Mouse (Mus musculus) testis, adult 2 months (tissue): Measurements from ENCODE around the gene Arsg. TPM values are rescaled to one million over a fixed set of nuclear protein-coding genes. Genes with fewer than 3 reads are reported as not detected.
A peak's percentile ranks its signal among the peaks of the same experiment; 100 is the strongest.

Experiments
- H3K27ac ChIP-seq: fragments of 200-500 bp; 2 replicates; pipeline ENCODE4 v1.5.1; 2012; ENCODE audit warnings: low read depth, low read length; ENCODE audit not compliant: control insufficient read depth, insufficient read depth
- H3K27me3 ChIP-seq: fragments of 200-500 bp; 2 replicates; pipeline ENCODE4 v1.6.1; 2012; ENCODE audit warnings: mild to moderate bottlenecking, low read length, moderate library complexity; ENCODE audit not compliant: control insufficient read depth, insufficient read depth
- H3K36me3 ChIP-seq: fragments of 200-500 bp; 2 replicates; pipeline ENCODE4 v1.6.1; 2012; ENCODE audit warnings: mild to moderate bottlenecking, low read length; ENCODE audit not compliant: control insufficient read depth, insufficient read depth
- H3K4me1 ChIP-seq: fragments of 200-500 bp; 2 replicates; pipeline ENCODE4 v1.6.1; 2012; ENCODE audit warnings: low read length; ENCODE audit not compliant: control insufficient read depth, insufficient read depth
- H3K4me3 ChIP-seq: fragments of 200-500 bp; 2 replicates; pipeline ENCODE4 v1.5.1; 2012; ENCODE audit warnings: low read depth, mild to moderate bottlenecking, low read length, moderate library complexity, mixed read lengths; ENCODE audit not compliant: control insufficient read depth
- CTCF ChIP-seq: fragments of 200-500 bp; IDR thresholded peaks from 2 replicates; pipeline ENCODE4 v1.5.1; 2012; ENCODE audit warnings: low read depth, mild to moderate bottlenecking, inconsistent platforms, low read length, moderate library complexity; ENCODE audit not compliant: control insufficient read depth, insufficient read depth, insufficient replicate concordance
- POLR2A ChIP-seq: fragments of 200-500 bp; IDR thresholded peaks from 2 replicates; pipeline ENCODE4 v1.6.1; 2012; ENCODE audit warnings: low read depth, mild to moderate bottlenecking, inconsistent platforms, low read length, moderate library complexity; ENCODE audit not compliant: control insufficient read depth
- polyA plus RNA-seq: library from polyadenylated mRNA; depleted of rRNA; stranded (reverse); fragments of >200 nt; gene quantifications from 2 replicates; pipeline ENCODE4 v1.2.3, GENCODE M21; 2012

Gene Arsg
- polyA plus RNA-seq, 1 experiment, result 3.1 TPM

DNA sequence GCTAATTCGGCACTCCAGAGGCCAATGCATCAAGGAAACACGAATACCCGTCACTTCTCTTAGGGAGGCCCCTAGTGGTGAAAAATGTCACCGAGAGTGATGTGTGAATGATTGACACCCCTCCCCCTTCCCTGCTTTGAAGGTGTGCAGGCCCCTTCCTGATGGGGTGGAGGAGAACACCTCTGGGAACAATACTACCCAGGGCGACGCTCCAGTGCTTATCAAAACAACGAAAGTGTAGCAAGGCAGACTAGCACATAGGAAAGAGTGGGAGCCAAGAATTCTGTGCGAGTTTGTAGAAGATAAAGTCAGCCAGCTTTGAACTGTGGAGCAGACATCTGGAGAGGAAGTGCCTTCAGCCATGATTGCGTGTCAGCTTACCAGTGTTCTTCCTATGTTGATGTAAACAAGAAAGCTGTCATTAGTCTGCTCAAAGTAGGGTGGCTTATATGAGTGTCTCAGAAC is 87.7 kb downstream of the Arsg start:
- no peak overlapping the region for H3K4me3 ChIP-seq
- no peak overlapping the region for H3K27ac ChIP-seq
- H3K4me1 ChIP-seq, result no peaks in the 10 kb centered on the region
- no peaks in the 10 kb centered on the region for H3K27me3 ChIP-seq
- H3K36me3 ChIP-seq, result no peaks in the 10 kb centered on the region
- no peak for TF ChIP-seq POLR2A

DNA sequence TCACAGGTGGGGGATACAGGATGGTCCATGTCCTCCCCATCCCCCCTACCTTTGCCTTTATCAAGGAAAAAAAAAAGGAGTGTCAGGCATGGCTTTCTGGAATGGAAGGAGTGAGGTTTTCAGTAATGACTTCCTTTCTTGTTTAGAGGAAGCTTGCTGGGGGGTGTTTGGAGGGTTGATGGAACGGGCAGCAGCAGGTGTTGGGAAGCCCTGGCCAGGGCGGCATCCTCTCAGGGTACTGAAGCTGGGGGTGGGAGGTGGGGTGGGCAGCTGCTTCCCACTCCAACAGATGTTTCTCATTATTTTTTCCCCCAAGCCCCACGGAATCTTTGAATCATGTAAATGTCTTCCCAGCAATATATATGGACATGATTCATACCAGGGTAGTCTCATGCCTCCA is 88.3 kb downstream of the Arsg start:
- Histone ChIP-seq H3K4me1 (no peaks in the 10 kb centered on the region), H3K4me3 (no peak overlapping the region), H3K27me3 (no peaks in the 10 kb centered on the region), H3K27ac (no peak overlapping the region), H3K36me3 (no peaks in the 10 kb centered on the region)
- TF ChIP-seq CTCF (no peak), POLR2A (no peak)

DNA sequence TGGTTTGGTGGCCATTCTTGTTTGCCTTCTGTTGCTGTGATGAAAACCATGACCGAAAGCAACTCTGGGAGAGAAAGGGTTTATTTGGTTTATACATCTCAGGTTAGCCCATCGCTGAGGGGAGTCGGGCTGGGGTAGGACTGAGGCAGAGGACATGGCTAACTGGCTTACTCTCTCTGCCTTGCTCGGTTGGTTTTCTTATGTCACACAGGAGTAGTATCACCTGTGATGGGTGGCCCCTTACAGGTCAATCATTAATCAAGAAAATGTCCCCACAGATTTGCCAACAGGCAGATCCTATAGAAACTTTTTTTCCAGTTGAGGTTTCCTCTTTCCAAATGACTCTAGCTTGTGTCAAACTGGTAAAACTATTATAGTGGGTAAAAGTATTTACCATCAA is 90.5 kb downstream of the Arsg start:
- Histone ChIP-seq H3K36me3 (no peaks in the 10 kb centered on the region), H3K4me1 (no peaks in the 10 kb centered on the region), H3K27ac (no peak overlapping the region), H3K27me3 (no peaks in the 10 kb centered on the region), H3K4me3 (no peak overlapping the region)
- TF ChIP-seq CTCF (no peak), POLR2A (no peak)

DNA sequence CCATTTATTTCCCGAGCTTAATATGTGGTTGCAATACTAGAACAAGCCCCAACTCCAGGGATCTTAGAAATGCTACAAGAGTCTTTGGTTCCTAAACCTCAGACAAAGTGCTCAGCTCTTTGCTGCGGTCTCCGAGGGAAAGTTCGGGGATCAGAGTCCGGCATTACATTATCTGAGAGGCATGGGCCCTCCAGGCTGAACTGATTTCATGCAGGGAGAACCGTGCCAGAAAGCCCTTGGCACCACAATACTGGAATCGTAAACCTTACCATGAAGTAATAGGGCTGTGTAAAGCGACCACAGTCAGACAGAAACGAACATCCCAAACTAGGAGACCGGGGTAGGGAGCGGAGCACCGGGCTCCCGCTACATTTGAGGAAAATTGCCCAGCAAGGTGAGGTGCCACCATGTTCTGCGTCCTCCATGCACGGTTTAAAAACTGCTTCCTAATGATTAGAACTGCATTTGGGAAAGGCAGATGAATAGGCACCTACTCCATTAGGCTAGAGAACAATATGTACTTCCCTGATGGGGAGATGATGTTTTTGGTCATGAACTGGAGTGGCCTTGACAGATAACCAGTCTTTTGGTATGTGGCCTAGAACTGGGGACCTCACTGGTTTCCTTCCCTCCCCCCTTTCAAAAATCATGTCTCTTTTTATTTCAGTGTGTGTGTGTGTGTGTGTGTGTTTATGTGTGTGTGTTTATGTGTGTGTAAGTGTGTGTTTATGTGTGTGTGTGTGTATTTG is 91.5 kb downstream of the Arsg start:
- Histone ChIP-seq H3K27ac (peak overlapping the region; percentile 71), H3K27me3 (no peaks in the 10 kb centered on the region), H3K36me3 (no peaks in the 10 kb centered on the region), H3K4me1 (no peaks in the 10 kb centered on the region), H3K4me3 (no peak overlapping the region)
- no peak for TF ChIP-seq CTCF
- TF ChIP-seq POLR2A, result no peak

DNA sequence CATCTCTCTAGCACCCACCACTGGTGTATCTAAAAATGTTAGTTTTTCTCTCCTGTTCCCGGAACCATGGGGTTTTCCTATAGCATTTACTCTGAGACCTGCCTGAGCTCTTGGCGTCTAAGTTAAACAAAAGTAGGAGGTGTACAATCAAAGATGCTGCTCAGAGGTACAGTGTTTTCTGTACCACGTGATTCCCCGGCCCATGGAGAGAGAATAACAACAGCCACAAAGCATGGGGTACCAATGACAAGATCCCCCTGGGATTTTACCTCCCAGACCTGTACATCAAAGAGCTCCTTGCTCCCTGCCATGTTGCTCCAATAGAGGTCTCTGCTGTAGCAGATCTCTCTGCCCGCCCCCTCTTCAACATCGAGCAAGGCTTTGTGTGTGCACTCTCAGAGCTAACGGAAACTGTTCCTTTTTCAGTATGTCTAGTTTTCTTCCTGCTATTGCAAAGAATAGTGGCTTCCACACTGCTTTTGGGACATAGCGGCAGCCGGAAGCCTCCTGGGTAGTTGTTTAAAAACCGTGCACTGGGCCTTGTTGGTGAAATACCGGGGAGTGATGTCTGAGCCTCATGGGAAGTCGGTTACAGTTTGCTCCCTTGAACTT is 95.9 kb downstream of the Arsg start:
- H3K4me1 ChIP-seq, result no peaks in the 10 kb centered on the region
- H3K27me3 ChIP-seq, result no peaks in the 10 kb centered on the region
- TF ChIP-seq POLR2A (no peak), CTCF (no peak)
- H3K36me3 ChIP-seq, result no peaks in the 10 kb centered on the region
- no peak overlapping the region for H3K27ac ChIP-seq
- no peak overlapping the region for H3K4me3 ChIP-seq

DNA sequence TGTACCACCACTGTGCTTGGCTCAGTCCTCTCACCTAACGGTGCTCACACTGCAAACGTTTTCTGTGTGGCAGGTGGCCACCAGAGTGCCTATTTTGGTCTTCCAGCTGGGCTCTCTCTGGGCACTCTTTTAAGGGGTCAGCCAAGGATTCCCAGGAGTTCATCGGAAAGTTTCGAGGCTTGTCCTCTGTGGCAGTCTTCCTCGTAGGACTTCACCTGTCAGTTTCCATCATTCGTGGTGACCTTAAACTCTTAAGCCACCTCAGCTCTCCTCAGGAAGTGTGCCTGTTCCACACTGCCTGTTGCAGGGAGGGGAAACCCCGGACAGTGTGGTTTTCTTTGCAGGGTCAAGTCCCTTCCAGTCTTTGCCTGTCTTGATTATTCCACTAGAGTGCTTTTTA is 96.6 kb downstream of the Arsg start:
- no peaks in the 10 kb centered on the region for H3K4me1 ChIP-seq
- no peak overlapping the region for H3K27ac ChIP-seq
- H3K36me3 ChIP-seq, result no peaks in the 10 kb centered on the region
- no peaks in the 10 kb centered on the region for H3K27me3 ChIP-seq
- H3K4me3 ChIP-seq, result no peak overlapping the region
- TF ChIP-seq CTCF (no peak), POLR2A (no peak)

DNA sequence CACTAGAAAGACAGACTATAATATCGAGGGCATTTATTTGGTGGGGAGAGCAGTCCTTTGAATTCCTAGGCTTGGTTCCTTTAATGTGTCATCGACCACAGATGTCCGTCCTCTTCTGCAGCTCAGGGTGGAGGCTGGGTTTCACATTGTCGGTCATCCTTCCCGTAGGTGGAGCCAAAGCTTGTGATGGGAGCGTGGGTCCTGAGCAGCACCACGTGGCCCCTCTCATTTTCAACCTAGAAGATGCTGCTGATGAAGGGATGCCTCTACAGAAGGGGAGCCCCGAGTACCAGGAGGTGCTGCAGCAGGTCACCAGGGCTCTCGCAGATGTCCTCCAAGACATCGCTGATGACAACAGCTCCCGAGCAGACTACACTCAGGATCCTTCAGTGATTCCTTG is 98.9 kb downstream of the Arsg start:
- TF ChIP-seq CTCF (no peak), POLR2A (no peak)
- Histone ChIP-seq H3K27me3 (no peaks in the 10 kb centered on the region), H3K4me3 (no peak overlapping the region), H3K4me1 (no peaks in the 10 kb centered on the region), H3K27ac (no peak overlapping the region), H3K36me3 (no peaks in the 10 kb centered on the region)
